In the genomic region with DNA sequence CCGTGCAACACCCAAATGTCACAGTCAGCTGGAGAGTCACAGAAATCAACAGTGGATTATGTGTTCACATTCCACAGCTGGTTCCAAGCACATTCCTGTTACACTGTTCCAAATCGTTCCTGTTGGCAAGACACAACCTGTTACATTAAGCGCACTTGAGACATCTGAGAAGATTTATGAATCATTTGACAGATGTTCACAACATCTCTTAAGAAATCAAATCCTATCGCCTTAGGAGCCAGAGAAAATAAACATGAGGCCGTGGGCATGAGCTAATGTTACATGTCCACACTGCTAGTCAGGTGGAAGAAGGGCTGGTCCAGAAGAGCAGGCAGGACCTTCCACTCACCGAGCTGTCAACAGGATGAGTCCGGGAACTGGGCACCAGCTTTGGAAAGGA, we compare ENCODE assay signal across 16 mouse cellular contexts.
A peak's percentile ranks its signal among the peaks of the same experiment; 100 is the strongest.
DNase-seq lines count a peak whose midpoint lies in the region; ATAC-seq and TF ChIP-seq lines count a peak whose summit lies in the region.
"Had no signal": no experiment of that assay in that cellular context is flagged by ENCODE, and none has a peak within 500 bp of the region (broad histone marks: within the 10 kb centered on the region; RNA-seq: fewer than 3 reads in every experiment).

No protein-coding gene starts in this region.

- H3K9ac ChIP-seq in forebrain, embryonic 12.5 days: no peak overlapping the region
- H3K9ac ChIP-seq in forebrain, embryonic 15.5 days (replicated peaks): no peak overlapping the region
- H3K9ac ChIP-seq in kidney, postnatal 0 days (ENCODE audit: low read depth, low read length): no peak overlapping the region
- no peak overlapping the region for H3K9ac ChIP-seq in embryonic facial prominence, embryonic 15.5 days
- H3K9ac ChIP-seq: embryonic facial prominence, embryonic 12.5 days; neural tube, embryonic 13.5 days had no signal

- H3K9me3 ChIP-seq in forebrain, embryonic 12.5 days: no peaks in the 10 kb centered on the region
- no peaks in the 10 kb centered on the region for H3K9me3 ChIP-seq in forebrain, embryonic 15.5 days
- H3K9me3 ChIP-seq in kidney, postnatal 0 days (replicated peaks; ENCODE audit: low read length): no peaks in the 10 kb centered on the region
- no peaks in the 10 kb centered on the region for H3K9me3 ChIP-seq in embryonic facial prominence, embryonic 15.5 days (replicated peaks)
- H3K9me3 ChIP-seq: embryonic facial prominence, embryonic 12.5 days; neural tube, embryonic 13.5 days had no signal

- 87% methylated on average over 7 of the region's 7 CpGs for WGBS in forebrain, embryonic 12.5 days
- WGBS in forebrain, embryonic 15.5 days: 87% methylated on average over 7 of the region's 7 CpGs
- 35% methylated on average over 7 of the region's 7 CpGs for WGBS in kidney, postnatal 0 days
- WGBS in embryonic facial prominence, embryonic 15.5 days: 30% methylated on average over 7 of the region's 7 CpGs

- H3K4me3 ChIP-seq in forebrain, embryonic 12.5 days (replicated peaks): no peak overlapping the region
- no peak overlapping the region for H3K4me3 ChIP-seq in forebrain, embryonic 15.5 days
- no peak overlapping the region for H3K4me3 ChIP-seq in kidney, postnatal 0 days (replicated peaks; ENCODE audit: low read depth, low read length)
- H3K4me3 ChIP-seq in embryonic facial prominence, embryonic 15.5 days (replicated peaks): no peak overlapping the region
- H3K4me3 ChIP-seq in layer of hippocampus, adult 2 months: no peak overlapping the region
- H3K4me3 ChIP-seq: embryonic facial prominence, embryonic 12.5 days; heart, adult 2 months; neural tube, embryonic 13.5 days had no signal

- H3K4me1 ChIP-seq in forebrain, embryonic 12.5 days: no peaks in the 10 kb centered on the region
- H3K4me1 ChIP-seq in forebrain, embryonic 15.5 days: no peaks in the 10 kb centered on the region
- H3K4me1 ChIP-seq in kidney, postnatal 0 days (replicated peaks; ENCODE audit: insufficient read depth, low read length): no peaks in the 10 kb centered on the region
- H3K4me1 ChIP-seq in embryonic facial prominence, embryonic 15.5 days: peaks cover 11% of the 10 kb centered on the region

- peaks cover 13% of the 10 kb centered on the region; the same call in 1 of the 2 replicates for H3K36me3 ChIP-seq in forebrain, embryonic 12.5 days (replicated peaks)
- H3K36me3 ChIP-seq in forebrain, embryonic 15.5 days: peaks cover 6% of the 10 kb centered on the region; the same call in 1 of the 2 replicates
- peaks cover 14% of the 10 kb centered on the region for H3K36me3 ChIP-seq in kidney, postnatal 0 days (ENCODE audit: insufficient read depth, low read length)
- H3K36me3 ChIP-seq in embryonic facial prominence, embryonic 15.5 days: peaks cover 3% of the 10 kb centered on the region; the same call in 1 of the 2 replicates

- no peak for ATAC-seq in forebrain, embryonic 12.5 days (ENCODE audit: low FRiP score)
- no peak for ATAC-seq in forebrain, embryonic 15.5 days (replicated peaks)
- peak; percentile 35 for ATAC-seq in kidney, postnatal 0 days (replicated peaks; ENCODE audit: low FRiP score, low read depth)
- peak; percentile 43 for ATAC-seq in embryonic facial prominence, embryonic 15.5 days (ENCODE audit: insufficient number of reproducible peaks, low FRiP score, low TSS enrichment, low read depth)
- no peak for ATAC-seq in megakaryocyte, adult 5-6 weeks (ENCODE audit: poor library complexity, severe bottlenecking)
- ATAC-seq: forebrain, embryonic 16.5 days had no signal

- peak; percentile 36 for DNase-seq in kidney, postnatal 0 days (ENCODE audit: low spot score)
- no peak for DNase-seq in kidney, postnatal 10 days
- DNase-seq in lung, postnatal 25 days (ENCODE audit: low spot score): peak; percentile 12
- no peak for DNase-seq in layer of hippocampus, adult 2 months (ENCODE audit: low spot score in 2 of 2)
- DNase-seq: adrenal gland, postnatal 14 days; cerebellum, postnatal 14 days; heart, adult 2 months; kidney, postnatal 14 days; liver had no signal

- no peaks in the 10 kb centered on the region for H3K27me3 ChIP-seq in forebrain, embryonic 12.5 days
- H3K27me3 ChIP-seq in forebrain, embryonic 15.5 days: no peaks in the 10 kb centered on the region
- H3K27me3 ChIP-seq in kidney, postnatal 0 days (ENCODE audit: insufficient read depth, low read length): no peaks in the 10 kb centered on the region
- no peaks in the 10 kb centered on the region for H3K27me3 ChIP-seq in embryonic facial prominence, embryonic 15.5 days
- H3K27me3 ChIP-seq: embryonic facial prominence, embryonic 12.5 days; neural tube, embryonic 13.5 days had no signal

- H3K27ac ChIP-seq in forebrain, embryonic 12.5 days: 0 out of 2 replicates have a peak overlapping the region, but pooled peaks have one; percentile 13
- no peak overlapping the region for H3K27ac ChIP-seq in forebrain, embryonic 15.5 days (replicated peaks)
- no peak overlapping the region for H3K27ac ChIP-seq in kidney, postnatal 0 days
- peak overlapping the region; percentile 74 for H3K27ac ChIP-seq in embryonic facial prominence, embryonic 15.5 days (replicated peaks)
- H3K27ac ChIP-seq in layer of hippocampus, adult 2 months: no peak overlapping the region
- H3K27ac ChIP-seq: embryonic facial prominence, embryonic 12.5 days; heart, adult 2 months; neural tube, embryonic 13.5 days had no signal

- TF ChIP-seq CTCF in kidney, postnatal 0 days (IDR thresholded peaks at IDR 0.05; ENCODE audit: low read depth): no peak
- TF ChIP-seq CTCF in layer of hippocampus, adult 2 months (conservative IDR thresholded peaks at IDR 0.05): no peak

- H3K4me2 ChIP-seq in forebrain, embryonic 12.5 days: no peak overlapping the region
- no peak overlapping the region for H3K4me2 ChIP-seq in forebrain, embryonic 15.5 days (replicated peaks)
- H3K4me2 ChIP-seq in kidney, postnatal 0 days (ENCODE audit: low read length): no peak overlapping the region
- no peak overlapping the region for H3K4me2 ChIP-seq in embryonic facial prominence, embryonic 15.5 days (replicated peaks)
- H3K4me2 ChIP-seq: embryonic facial prominence, embryonic 12.5 days; neural tube, embryonic 13.5 days had no signal

Comparison
In these comparisons a context has a peak if more than half of its experiments do, and no peak if none do; other contexts are left out.
1. H3K27ac ChIP-seq: peak in forebrain, embryonic 12.5 days (single experiment) and embryonic facial prominence, embryonic 15.5 days (single experiment); none in forebrain, embryonic 15.5 days (single experiment), kidney, postnatal 0 days (single experiment) and layer of hippocampus, adult 2 months (single experiment).
2. DNase-seq: peak in kidney, postnatal 0 days (single experiment) and lung, postnatal 25 days (single experiment); none in kidney, postnatal 10 days (single experiment) and layer of hippocampus, adult 2 months (0 of 2).
3. ATAC-seq: peak in kidney, postnatal 0 days (single experiment) and embryonic facial prominence, embryonic 15.5 days (single experiment); none in forebrain, embryonic 12.5 days (single experiment), forebrain, embryonic 15.5 days (single experiment) and megakaryocyte, adult 5-6 weeks (single experiment).